Mouse (Mus musculus) neural tube, embryonic 13.5 days (tissue): ENCODE results near the gene Ttc4. TPM values are rescaled to one million over a fixed set of nuclear protein-coding genes. Genes with fewer than 3 reads are reported as not detected.

Experiments
- ATAC-seq: fragments of 200-750 bp; cut with Nextera tagmentation; 2 replicates; pipeline ENCODE4 v1.8.0; 2017; ENCODE audit warnings: low read depth, mild to moderate bottlenecking, moderate TSS enrichment, moderate library complexity
- H3K27ac ChIP-seq: fragments of 300-500 bp; sonication (generic); replicated peaks from 2 replicates; pipeline ENCODE4 v1.5.1; 2015; ENCODE audit warnings: moderate library complexity, mild to moderate bottlenecking, inconsistent platforms
- H3K27me3 ChIP-seq: fragments of 300-500 bp; sonication (generic); 2 replicates; pipeline ENCODE4 v1.6.1; 2015; ENCODE audit warnings: mild to moderate bottlenecking, inconsistent platforms
- H3K36me3 ChIP-seq: fragments of 300-500 bp; sonication (generic); 2 replicates; pipeline ENCODE4 v1.6.1; 2015; ENCODE audit warnings: mild to moderate bottlenecking, inconsistent platforms
- H3K4me1 ChIP-seq: fragments of 300-500 bp; sonication (generic); replicated peaks from 2 replicates; pipeline ENCODE4 v1.6.1; 2015; ENCODE audit warnings: inconsistent platforms
- H3K4me2 ChIP-seq: fragments of 300-500 bp; sonication (generic); 2 replicates; pipeline ENCODE4 v1.6.1; 2015; ENCODE audit warnings: inconsistent platforms, mild to moderate bottlenecking, moderate library complexity
- H3K4me3 ChIP-seq: fragments of 300-500 bp; sonication (generic); 2 replicates; pipeline ENCODE4 v1.5.1; 2015; ENCODE audit warnings: mild to moderate bottlenecking, inconsistent platforms
- H3K9ac ChIP-seq: fragments of 300-500 bp; sonication (generic); 2 replicates; pipeline ENCODE4 v1.6.1; 2015; ENCODE audit warnings: moderate library complexity, mild to moderate bottlenecking, inconsistent platforms
- H3K9me3 ChIP-seq: fragments of 300-500 bp; sonication (generic); 2 replicates; pipeline ENCODE4 v1.6.1; 2016; ENCODE audit warnings: inconsistent platforms
- WGBS: fragments of 180-500 bp; shearing (Covaris S2); methylation state at CpG from one replicate; pipeline ENCODE4 v1.1.7; 2015; 5-methylcytosine and 5-hydroxymethylcytosine counted together
- polyA plus RNA-seq: library from polyadenylated mRNA; unstranded; fragments of >200 nt; fragmentation: Nextera tagmentation; extraction: Ambion mirVana; gene quantifications from 2 replicates; pipeline ENCODE4 v1.2.1, GENCODE M21; 2015

Ttc4 gene
- polyA plus RNA-seq, 1 experiment from 2014 or later = 109 TPM

DNA sequence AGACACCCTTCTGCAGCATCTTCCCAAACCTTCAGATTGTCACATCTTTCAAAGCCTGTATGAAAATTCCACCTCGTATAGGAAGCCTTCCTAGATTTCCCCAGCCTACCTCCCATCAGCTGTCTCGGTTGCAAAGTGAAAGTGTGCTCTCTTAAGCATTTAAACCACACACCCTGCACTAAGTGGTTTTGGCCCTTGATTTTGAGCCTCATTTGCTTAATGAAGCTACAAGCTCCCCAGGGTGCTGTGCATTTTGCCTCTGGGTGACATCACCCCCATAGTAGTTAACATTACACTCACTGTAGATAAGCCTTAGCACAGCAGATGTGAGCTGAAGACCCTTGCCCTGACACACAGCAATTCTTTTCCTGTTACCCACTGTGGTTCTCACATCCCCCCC is 2.2 kb upstream of the Ttc4 start:
- H3K9ac ChIP-seq = no peak overlapping the region
- H3K36me3 ChIP-seq = peaks cover 11% of the 10 kb centered on the region
- H3K9me3 ChIP-seq = no peaks in the 10 kb centered on the region
- H3K4me1 ChIP-seq = peaks cover 20% of the 10 kb centered on the region
- H3K4me2 ChIP-seq = no peak overlapping the region
- no peaks in the 10 kb centered on the region for H3K27me3 ChIP-seq
- no peak overlapping the region for H3K4me3 ChIP-seq
- no peak overlapping the region for H3K27ac ChIP-seq
- 52% methylated on average over 2 of the region's 2 CpGs for WGBS
- ATAC-seq = no peak

DNA sequence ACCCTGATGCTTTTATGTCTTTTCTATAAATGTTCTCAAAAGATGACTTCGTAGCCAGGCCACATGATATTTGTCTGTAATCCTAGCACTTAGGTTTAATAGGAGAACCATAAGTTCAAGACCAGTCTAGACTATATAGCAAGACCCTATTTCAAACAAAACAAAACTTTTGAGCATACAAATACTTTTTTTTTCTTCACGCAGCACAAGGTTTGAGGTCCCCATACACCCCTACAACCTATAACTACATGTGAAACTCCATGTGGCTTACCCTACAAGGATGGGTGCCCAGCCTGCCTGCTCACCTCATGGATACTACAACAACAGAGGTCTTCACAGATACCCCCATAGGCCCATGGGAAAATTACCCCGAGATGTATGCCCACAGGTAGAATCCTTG is 408 bp upstream of the Ttc4 start:
- ATAC-seq = peak; percentile 17; the same call in 1 of the 2 replicates
- Histone ChIP-seq H3K9ac (no peak overlapping the region), H3K27me3 (no peaks in the 10 kb centered on the region), H3K4me1 (peaks cover 20% of the 10 kb centered on the region), H3K4me3 (peak overlapping the region; percentile 71), H3K4me2 (peak overlapping the region; percentile 90), H3K36me3 (peaks cover 29% of the 10 kb centered on the region), H3K27ac (no peak overlapping the region), H3K9me3 (no peaks in the 10 kb centered on the region)
- 44% methylated on average over 3 of the region's 3 CpGs for WGBS

DNA sequence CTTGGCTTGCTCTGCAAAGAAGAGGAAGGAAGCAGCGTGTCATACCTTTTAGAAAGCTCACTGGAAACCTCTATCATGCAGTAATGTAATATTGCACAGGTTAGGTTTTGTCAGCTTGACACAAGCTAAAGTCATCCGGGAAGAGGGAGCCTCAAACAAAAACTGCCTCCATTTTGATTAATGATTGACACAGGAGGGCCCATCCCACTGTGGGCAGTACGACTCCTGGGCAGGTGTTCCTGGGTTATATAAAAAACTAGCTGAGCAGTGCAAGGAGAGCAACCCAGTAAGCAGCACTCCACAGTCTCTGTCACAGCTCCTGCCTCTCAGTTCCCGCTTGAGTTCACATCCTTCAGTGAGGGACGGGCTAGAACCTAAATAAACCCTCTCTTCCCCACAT is 2.0 kb downstream of the Ttc4 start:
- 91% methylated on average over 5 of the region's 5 CpGs for WGBS
- H3K36me3 ChIP-seq = peaks cover 53% of the 10 kb centered on the region

DNA sequence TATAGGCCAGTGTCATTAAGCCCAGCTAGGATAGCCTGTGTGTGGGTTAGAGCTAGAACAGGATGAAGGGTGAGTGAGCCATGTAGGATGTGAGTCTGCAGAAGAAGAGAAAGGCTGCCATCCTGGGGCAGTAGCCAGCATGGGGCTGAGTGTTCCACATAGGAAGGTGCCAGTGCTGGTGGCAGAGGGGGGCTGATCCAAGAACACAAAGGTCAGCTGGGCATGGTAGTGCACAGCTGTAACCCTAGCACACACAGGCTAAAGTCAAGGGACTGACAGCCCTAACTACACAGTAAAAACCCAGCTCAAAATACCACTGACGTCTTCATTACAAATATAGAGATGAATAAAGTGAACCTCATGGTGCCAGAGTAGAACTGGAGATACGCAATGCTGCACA is 12.2 kb downstream of the Ttc4 start:
- 94% methylated on average over 2 of the region's 2 CpGs for WGBS
- no peak overlapping the region for H3K27ac ChIP-seq
- no peak overlapping the region for H3K4me2 ChIP-seq
- H3K9ac ChIP-seq = no peak overlapping the region
- ATAC-seq = no peak
- no peaks in the 10 kb centered on the region for H3K9me3 ChIP-seq
- no peaks in the 10 kb centered on the region for H3K4me1 ChIP-seq
- H3K27me3 ChIP-seq = no peaks in the 10 kb centered on the region
- H3K36me3 ChIP-seq = peaks cover 100% of the 10 kb centered on the region
- no peak overlapping the region for H3K4me3 ChIP-seq

More for the DNA sequence above, 2.0 kb downstream of the Ttc4 start:
- Histone ChIP-seq H3K27ac (no peak overlapping the region), H3K9me3 (no peaks in the 10 kb centered on the region), H3K9ac (no peak overlapping the region), H3K4me3 (no peak overlapping the region), H3K4me1 (peaks cover 20% of the 10 kb centered on the region), H3K4me2 (no peak overlapping the region), H3K27me3 (no peaks in the 10 kb centered on the region)
- ATAC-seq = no peak

DNA sequence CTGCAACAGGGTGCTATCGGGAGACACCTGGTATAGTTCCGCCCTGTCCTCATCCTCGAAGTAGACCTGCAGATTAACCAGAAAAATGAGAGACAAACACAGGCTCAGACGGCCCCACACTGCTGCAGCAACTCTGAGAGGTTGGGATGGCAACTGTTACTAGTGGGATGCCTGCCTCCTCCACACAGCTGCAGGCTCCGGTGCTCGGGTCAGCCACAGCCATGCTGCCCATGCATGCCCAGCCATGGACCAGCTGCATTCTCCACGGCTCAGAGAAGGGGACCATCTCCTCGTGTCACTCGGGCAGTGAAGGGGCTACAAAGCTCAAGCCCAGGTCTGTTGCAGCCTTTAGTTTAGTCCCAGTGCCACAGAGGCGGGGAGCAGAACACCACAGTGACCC is 13.1 kb downstream of the Ttc4 start:
- no peaks in the 10 kb centered on the region for H3K27me3 ChIP-seq
- H3K4me2 ChIP-seq = no peak overlapping the region
- no peaks in the 10 kb centered on the region for H3K9me3 ChIP-seq
- H3K4me3 ChIP-seq = no peak overlapping the region
- WGBS = 95% methylated on average over 10 of the region's 10 CpGs
- H3K36me3 ChIP-seq = peaks cover 100% of the 10 kb centered on the region
- H3K9ac ChIP-seq = no peak overlapping the region
- no peaks in the 10 kb centered on the region for H3K4me1 ChIP-seq
- ATAC-seq = no peak
- no peak overlapping the region for H3K27ac ChIP-seq

DNA sequence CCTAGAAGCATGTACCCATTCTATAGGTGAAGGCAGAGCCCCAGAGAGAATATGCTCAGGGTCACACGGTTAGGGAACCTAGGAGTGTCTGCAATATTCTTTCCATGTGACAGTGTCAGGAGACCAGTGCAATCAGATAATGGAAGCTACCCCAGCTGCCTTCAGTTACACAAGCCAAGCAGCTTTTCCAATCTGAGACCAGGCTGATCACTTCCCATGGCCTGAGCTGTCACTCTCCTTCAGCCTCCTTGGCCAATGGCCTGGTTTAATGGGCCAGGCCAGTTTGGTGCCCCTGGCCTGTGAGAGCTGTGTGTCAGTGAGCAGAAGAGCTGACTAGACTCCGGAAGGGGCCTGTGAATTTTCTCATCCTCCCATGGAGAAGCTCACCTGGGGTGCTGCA is 13.5 kb downstream of the Ttc4 start:
- H3K36me3 ChIP-seq = peaks cover 100% of the 10 kb centered on the region
- no peak overlapping the region for H3K27ac ChIP-seq
- no peak for ATAC-seq
- H3K9me3 ChIP-seq = no peaks in the 10 kb centered on the region
- WGBS = 98% methylated on average over 2 of the region's 2 CpGs
- no peaks in the 10 kb centered on the region for H3K27me3 ChIP-seq
- H3K4me1 ChIP-seq = no peaks in the 10 kb centered on the region
- H3K4me2 ChIP-seq = no peak overlapping the region
- no peak overlapping the region for H3K4me3 ChIP-seq
- H3K9ac ChIP-seq = no peak overlapping the region

DNA sequence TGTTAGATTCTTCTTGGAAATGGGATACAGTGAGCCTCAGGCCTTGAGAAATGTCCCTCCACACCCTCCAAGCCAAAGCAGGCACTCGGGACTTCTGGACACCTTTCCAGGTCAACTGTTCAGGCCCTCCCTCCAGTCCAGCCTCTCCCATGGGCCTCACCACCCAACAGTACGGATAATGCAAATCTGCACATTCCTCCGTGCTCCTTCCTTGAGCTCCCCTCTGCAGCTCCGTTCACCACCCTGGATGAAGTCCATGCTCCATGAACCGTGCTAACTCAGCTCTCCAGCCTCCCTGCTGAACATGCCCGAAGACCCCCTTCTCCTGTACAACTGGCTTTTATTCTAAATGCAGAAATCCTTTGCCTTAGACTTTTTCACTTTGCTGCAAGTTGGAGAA is 14.0 kb downstream of the Ttc4 start:
- 90% methylated on average over 6 of the region's 6 CpGs for WGBS
- H3K36me3 ChIP-seq = peaks cover 100% of the 10 kb centered on the region

DNA sequence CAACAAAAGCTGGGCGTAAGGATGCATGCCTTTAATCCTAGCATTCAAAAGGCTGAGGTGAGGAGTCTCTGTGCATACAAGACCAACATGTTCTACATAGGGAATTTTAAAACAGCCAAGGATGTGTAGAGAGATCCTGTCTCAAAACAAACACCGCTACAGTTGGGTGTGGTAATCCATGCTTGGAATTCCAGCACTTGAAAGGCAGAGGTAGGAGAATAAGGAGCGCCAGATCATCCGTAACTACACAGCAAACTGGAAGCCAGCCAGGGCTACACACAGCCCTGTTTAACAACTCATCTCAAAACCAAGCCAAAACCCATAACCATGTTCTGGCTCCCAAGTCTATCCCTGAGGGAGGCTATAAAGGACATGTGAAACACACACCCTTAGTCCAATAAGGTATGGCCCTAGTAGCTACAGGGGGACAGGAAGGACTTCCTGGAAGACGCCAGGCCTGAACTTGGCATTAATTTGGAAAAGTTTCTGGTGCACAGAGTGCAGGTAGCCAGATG is 14.7 kb downstream of the Ttc4 start:
- 94% methylated on average over 5 of the region's 5 CpGs for WGBS
- no peaks in the 10 kb centered on the region for H3K27me3 ChIP-seq
- no peak for ATAC-seq
- H3K4me1 ChIP-seq = no peaks in the 10 kb centered on the region
- peaks cover 100% of the 10 kb centered on the region for H3K36me3 ChIP-seq
- H3K4me2 ChIP-seq = no peak overlapping the region
- H3K4me3 ChIP-seq = no peak overlapping the region
- no peak overlapping the region for H3K27ac ChIP-seq
- no peak overlapping the region for H3K9ac ChIP-seq
- no peaks in the 10 kb centered on the region for H3K9me3 ChIP-seq

More for the DNA sequence above, 14.0 kb downstream of the Ttc4 start:
- Histone ChIP-seq H3K4me3 (no peak overlapping the region), H3K9ac (no peak overlapping the region), H3K27ac (no peak overlapping the region), H3K4me1 (no peaks in the 10 kb centered on the region), H3K27me3 (no peaks in the 10 kb centered on the region), H3K4me2 (no peak overlapping the region), H3K9me3 (no peaks in the 10 kb centered on the region)
- ATAC-seq = no peak

DNA sequence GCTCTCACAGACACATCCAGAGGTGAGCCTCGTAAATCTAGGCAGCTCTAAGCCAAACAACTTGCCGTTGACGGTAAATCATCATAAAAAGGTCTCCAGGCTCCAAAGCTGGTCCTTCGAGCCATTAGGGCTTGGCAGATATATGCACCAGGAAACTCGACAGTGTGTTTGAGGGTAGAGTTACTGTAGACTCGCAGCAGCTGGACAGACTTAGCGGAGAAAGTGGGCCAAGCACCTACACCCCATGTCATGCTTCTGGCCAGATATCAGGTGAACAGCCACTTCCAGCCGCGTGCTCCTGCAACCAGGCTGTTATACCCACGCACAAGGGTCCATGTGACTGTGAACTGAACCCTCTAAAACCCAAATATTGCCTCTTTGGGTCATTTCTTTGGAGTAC is 23.1 kb downstream of the Ttc4 start:
- Histone ChIP-seq H3K4me3 (no peak overlapping the region), H3K4me1 (peaks cover 7% of the 10 kb centered on the region), H3K9me3 (no peaks in the 10 kb centered on the region), H3K36me3 (peaks cover 69% of the 10 kb centered on the region), H3K4me2 (no peak overlapping the region), H3K9ac (no peak overlapping the region), H3K27ac (no peak overlapping the region), H3K27me3 (no peaks in the 10 kb centered on the region)
- 83% methylated on average over 10 of the region's 10 CpGs for WGBS
- no peak for ATAC-seq

DNA sequence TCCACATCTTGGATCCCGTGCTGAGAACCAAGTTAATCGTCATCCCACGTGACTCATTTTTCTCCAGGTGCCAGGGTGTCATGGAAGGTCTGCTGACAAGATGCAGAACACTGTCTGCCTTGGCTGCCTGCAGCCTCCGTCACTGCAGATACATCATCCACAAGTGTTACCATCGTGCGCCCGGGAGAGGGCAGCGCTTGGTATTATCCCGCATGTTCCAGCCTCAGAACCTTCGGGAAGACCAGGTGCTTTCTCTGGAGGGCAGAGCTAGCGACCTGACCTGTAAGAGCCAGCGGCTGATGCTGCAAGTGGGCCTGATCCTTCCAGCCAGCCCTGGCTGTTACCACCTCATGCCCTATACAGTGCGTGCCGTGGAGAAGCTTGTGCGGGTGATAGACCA is 25.7 kb downstream of the Ttc4 start:
- Histone ChIP-seq H3K27me3 (peaks cover 11% of the 10 kb centered on the region), H3K4me1 (peaks cover 12% of the 10 kb centered on the region), H3K36me3 (peaks cover 45% of the 10 kb centered on the region), H3K27ac (no peak overlapping the region), H3K4me2 (no peak overlapping the region), H3K9ac (no peak overlapping the region), H3K9me3 (no peaks in the 10 kb centered on the region), H3K4me3 (no peak overlapping the region)
- no peak for ATAC-seq
- 93% methylated on average over 15 of the region's 15 CpGs for WGBS

DNA sequence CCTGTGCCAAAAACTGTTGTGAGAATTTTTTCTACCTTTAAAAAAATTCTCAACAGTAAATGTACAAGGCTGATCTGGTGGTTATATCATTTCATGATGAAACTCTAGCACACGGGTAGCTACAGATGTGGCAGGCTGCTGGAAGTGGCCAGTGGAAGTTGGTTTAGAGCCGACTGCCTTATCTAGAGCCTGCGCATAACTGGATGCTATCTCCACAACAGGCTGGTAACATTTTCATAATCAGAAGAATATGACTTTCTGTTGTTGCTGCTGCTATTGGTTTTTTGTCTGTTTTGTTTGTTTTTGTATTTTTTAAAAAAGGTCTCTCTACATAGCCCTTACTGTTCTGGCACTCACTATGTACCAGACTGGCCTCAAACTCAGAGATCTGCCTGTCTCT is 26.2 kb downstream of the Ttc4 start:
- H3K36me3 ChIP-seq = peaks cover 41% of the 10 kb centered on the region
- H3K27me3 ChIP-seq = peaks cover 16% of the 10 kb centered on the region
- H3K9ac ChIP-seq = no peak overlapping the region
- H3K4me2 ChIP-seq = no peak overlapping the region
- H3K4me1 ChIP-seq = peaks cover 12% of the 10 kb centered on the region
- no peak for ATAC-seq
- no peak overlapping the region for H3K4me3 ChIP-seq
- WGBS = 95% methylated on average over 3 of the region's 3 CpGs
- no peaks in the 10 kb centered on the region for H3K9me3 ChIP-seq
- no peak overlapping the region for H3K27ac ChIP-seq

DNA sequence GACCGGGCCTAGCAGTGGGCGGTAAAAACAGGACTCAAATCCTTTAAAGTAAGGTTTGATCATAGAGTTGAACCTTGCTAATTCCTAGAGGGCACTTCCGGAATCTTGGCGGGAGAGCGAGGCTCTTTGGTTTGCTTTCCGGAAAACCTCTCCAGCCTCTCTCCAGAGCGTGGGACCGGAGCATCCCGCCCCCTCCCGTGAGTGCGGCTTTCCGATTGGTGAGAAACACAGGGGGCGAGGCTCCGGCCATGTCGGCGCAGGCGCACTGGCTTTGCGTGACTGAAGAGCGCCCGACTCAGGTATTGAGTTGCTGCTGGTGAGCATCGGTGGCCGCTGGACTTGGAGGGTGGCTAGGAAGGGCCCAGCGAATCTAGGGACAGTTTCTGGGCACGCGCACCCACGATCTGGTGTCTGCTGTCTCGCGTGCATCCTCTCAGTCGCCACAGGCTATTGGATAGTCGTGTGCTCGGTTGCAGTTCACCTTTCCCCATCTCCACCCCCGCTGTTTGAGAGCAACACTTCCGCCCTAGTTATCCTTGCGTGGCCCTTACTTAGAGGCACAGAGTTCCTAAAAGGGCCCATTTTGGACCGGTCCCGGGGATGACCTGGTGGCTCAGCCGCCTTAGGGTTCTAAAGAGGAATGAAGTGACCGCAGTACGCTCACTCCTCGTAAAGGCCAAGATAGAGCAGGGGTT is 27.8 kb downstream of the Ttc4 start, which contains the start of gene Pars2:
Gene Pars2 (plus strand): TSS at position 237 of the 695 bp plus-strand sequence.
- Histone ChIP-seq H3K4me2 (peak within 1 kb of the TSS; percentile 96), H3K27ac (peak within 1 kb of the TSS; percentile 72), H3K4me3 (peak within 1 kb of the TSS; percentile 65), H3K27me3 (peaks cover 24% of the 10 kb centered on the region), H3K36me3 (peaks cover 26% of the 10 kb centered on the region), H3K9me3 (no peaks in the 10 kb centered on the region), H3K4me1 (peaks cover 21% of the 10 kb centered on the region), H3K9ac (peak within 1 kb of the TSS; percentile 81)
- peak; percentile 96 for ATAC-seq
- 4% methylated on average over 40 of the region's 40 CpGs for WGBS

DNA sequence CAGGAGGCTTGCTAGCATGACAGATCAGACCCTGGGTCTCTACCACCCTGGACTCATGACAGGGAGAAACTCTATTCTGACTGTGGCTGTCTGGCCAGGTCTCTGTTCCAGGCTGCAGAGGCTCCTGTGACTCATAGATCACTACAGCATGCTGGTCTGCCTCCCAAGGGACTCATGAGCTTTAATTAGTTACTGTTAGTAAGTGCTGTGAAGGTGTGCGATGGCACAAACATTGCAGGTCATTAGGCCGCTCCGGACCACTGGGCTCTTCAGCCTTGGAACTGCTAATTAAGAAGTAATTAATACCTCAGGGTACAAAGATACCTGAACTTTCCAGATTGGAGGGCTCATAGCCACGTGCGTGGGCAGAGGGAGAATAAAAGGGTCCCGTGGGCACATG is 31.6 kb downstream of the Ttc4 start:
- ATAC-seq = no peak
- peaks cover 30% of the 10 kb centered on the region for H3K27me3 ChIP-seq
- H3K9me3 ChIP-seq = no peaks in the 10 kb centered on the region
- H3K4me3 ChIP-seq = no peak overlapping the region
- WGBS = 72% methylated on average over 6 of the region's 6 CpGs
- H3K4me1 ChIP-seq = peaks cover 34% of the 10 kb centered on the region
- no peaks in the 10 kb centered on the region for H3K36me3 ChIP-seq
- H3K9ac ChIP-seq = no peak overlapping the region
- H3K4me2 ChIP-seq = no peak overlapping the region
- H3K27ac ChIP-seq = no peak overlapping the region
